Mouse (Mus musculus) lung, embryonic 15.5 days (tissue): ENCODE data around the gene Cfb. TPM values are rescaled to one million over a fixed set of nuclear protein-coding genes. Genes with fewer than 3 reads are reported as not detected.
"Not testable (repeated sequence)": the region's sequence is repeated elsewhere in the genome, so short reads cannot be mapped to it uniquely, and the experiment has no call there.

Experiments
- ATAC-seq: fragments of 200-750 bp; cut with Nextera tagmentation; 2 replicates; pipeline ENCODE4 v1.8.0; 2017; ENCODE audit warnings: moderate number of reproducible peaks, borderline replicate concordance; ENCODE audit not compliant: low FRiP score, low TSS enrichment; ENCODE audit errors: extremely low read depth
- H3K27ac ChIP-seq: fragments of 300-500 bp; sonication (generic); 2 replicates; pipeline ENCODE4 v1.5.1; 2015; ENCODE audit warnings: moderate library complexity, mild to moderate bottlenecking, inconsistent platforms
- H3K27me3 ChIP-seq: fragments of 300-500 bp; sonication (generic); 2 replicates; pipeline ENCODE4 v1.6.1; 2015; ENCODE audit warnings: inconsistent platforms
- H3K36me3 ChIP-seq: fragments of 300-500 bp; sonication (generic); 2 replicates; pipeline ENCODE4 v1.6.1; 2015; ENCODE audit warnings: inconsistent platforms
- H3K4me1 ChIP-seq: fragments of 300-500 bp; sonication (generic); 2 replicates; pipeline ENCODE4 v1.6.1; 2015; ENCODE audit warnings: inconsistent platforms
- H3K4me2 ChIP-seq: fragments of 300-500 bp; sonication (generic); 2 replicates; pipeline ENCODE4 v1.6.1; 2015; ENCODE audit warnings: inconsistent platforms, mild to moderate bottlenecking, moderate library complexity
- H3K4me3 ChIP-seq: fragments of 300-500 bp; sonication (generic); 2 replicates; pipeline ENCODE4 v1.5.1; 2015; ENCODE audit warnings: mild to moderate bottlenecking, inconsistent platforms
- H3K9ac ChIP-seq: fragments of 300-500 bp; sonication (generic); 2 replicates; pipeline ENCODE4 v1.6.1; 2015; ENCODE audit warnings: inconsistent platforms
- H3K9me3 ChIP-seq: fragments of 300-500 bp; sonication (generic); 2 replicates; pipeline ENCODE4 v1.6.1; 2016; ENCODE audit warnings: inconsistent platforms
- WGBS: fragments of 180-500 bp; shearing (Covaris S2); methylation state at CpG from one replicate; pipeline ENCODE4 v1.1.7; 2015; 5-methylcytosine and 5-hydroxymethylcytosine counted together
- microRNA-seq: library from miRNA; unstranded; fragments of <30 nt; microRNA quantifications from one replicate; pipeline ENCODE4, GENCODE M21; 2016
- polyA plus RNA-seq: library from polyadenylated mRNA; unstranded; fragments of >200 nt; fragmentation: Nextera tagmentation; extraction: Ambion mirVana; gene quantifications from 2 replicates; pipeline ENCODE4 v1.2.1, GENCODE M21; 2015

The Cfb gene
- polyA plus RNA-seq, 1 experiment from 2014 or later = 2.8 TPM

GRCm38 (mm10) chr17:34813747-34814146, 48.6 kb downstream of the Cfb start:
- ATAC-seq, H3K9me3 ChIP-seq, H3K27me3 ChIP-seq, H3K36me3 ChIP-seq, H3K27ac ChIP-seq, H3K4me2 ChIP-seq, H3K4me3 ChIP-seq, H3K4me1 ChIP-seq, H3K9ac ChIP-seq: not testable (repeated sequence)
- 53% methylated on average over 12 of the region's 12 CpGs for WGBS

- H3K27me3 ChIP-seq = no peaks in the 10 kb centered on the region
- WGBS = 65% methylated on average over 15 of the region's 15 CpGs
- no peak for ATAC-seq
These were observed 51.0 kb downstream of the Cfb start for GRCm38 (mm10) chr17:34811275-34811674.

GRCm38 (mm10) chr17:34810811-34811210, 51.5 kb downstream of the Cfb start:
- H3K36me3 ChIP-seq, H3K27me3 ChIP-seq, H3K4me1 ChIP-seq, H3K4me2 ChIP-seq, H3K9ac ChIP-seq, H3K9me3 ChIP-seq, H3K4me3 ChIP-seq, H3K27ac ChIP-seq, ATAC-seq: not testable (repeated sequence)
- WGBS = 77% methylated on average over 8 of the region's 8 CpGs

More at GRCm38 (mm10) chr17:34811275-34811674, 51.0 kb downstream of the Cfb start:
- Histone ChIP-seq H3K36me3 (no peaks in the 10 kb centered on the region), H3K4me2 (no peak overlapping the region), H3K27ac (no peak overlapping the region), H3K4me3 (no peak overlapping the region), H3K4me1 (no peaks in the 10 kb centered on the region), H3K9ac (no peak overlapping the region), H3K9me3 (no peaks in the 10 kb centered on the region)

GRCm38 (mm10) chr17:34810411-34810810, 51.9 kb downstream of the Cfb start:
- not testable (repeated sequence) for H3K27me3 ChIP-seq, H3K4me3 ChIP-seq, H3K4me1 ChIP-seq, H3K27ac ChIP-seq, H3K9ac ChIP-seq, H3K4me2 ChIP-seq, H3K36me3 ChIP-seq, ATAC-seq, H3K9me3 ChIP-seq
- 87% methylated on average over 5 of the region's 5 CpGs for whole genome bisulfite sequencing

GRCm38 (mm10) chr17:34808599-34809205, 53.6 kb downstream of the Cfb start:
- Histone ChIP-seq H3K9me3 (0 out of 2 replicates have a peak, but pooled peaks cover 5% of the 10 kb centered on the region), H3K27ac (no peak overlapping the region), H3K27me3 (no peaks in the 10 kb centered on the region), H3K9ac (no peak overlapping the region), H3K4me1 (no peaks in the 10 kb centered on the region), H3K36me3 (no peaks in the 10 kb centered on the region), H3K4me2 (no peak overlapping the region), H3K4me3 (no peak overlapping the region)
- no peak for ATAC-seq
- WGBS = 72% methylated on average over 6 of the region's 6 CpGs

- H3K36me3 ChIP-seq = no peaks in the 10 kb centered on the region
- no peaks in the 10 kb centered on the region for H3K4me1 ChIP-seq
- ATAC-seq = no peak
- no peak overlapping the region for H3K9ac ChIP-seq
- H3K27me3 ChIP-seq = no peaks in the 10 kb centered on the region
- no peak overlapping the region for H3K4me2 ChIP-seq
- 53% methylated on average over 3 of the region's 3 CpGs for WGBS
- no peak overlapping the region for H3K27ac ChIP-seq
- H3K9me3 ChIP-seq = 0 out of 2 replicates have a peak, but pooled peaks cover 5% of the 10 kb centered on the region
- H3K4me3 ChIP-seq = no peak overlapping the region
These were observed 55.1 kb downstream of the Cfb start for GRCm38 (mm10) chr17:34807176-34807575.

Small RNA genes lying within 50 kb of the gene (microRNA-seq; reads per million reads assigned to microRNA genes)
- gene Mir6970 = not detected
- 0.93 reads per million for gene Mir6971
- not detected for gene Mir6972

Other genes with a start within 250 kb of the Cfb start
- 2.2 and 2.8 TPM in 2 replicates for gene Egfl8, start 246.5 kb downstream of the Cfb start, polyA plus RNA-seq
- gene Ppt2, start 234.0 kb downstream of the Cfb start, polyA plus RNA-seq = 21.0 and 22.4 TPM in 2 replicates
- gene Prrt1, start 233.0 kb downstream of the Cfb start, polyA plus RNA-seq = 0.16 and 0.46 TPM in 2 replicates
- gene Fkbpl, start 217.8 kb downstream of the Cfb start, polyA plus RNA-seq = 12.9 and 14.0 TPM in 2 replicates
- 84.6 and 85.8 TPM in 2 replicates for gene Atf6b, start 215.4 kb downstream of the Cfb start, polyA plus RNA-seq
- 0.59 and 0.77 TPM in 2 replicates for gene Tnxb, start 192.0 kb downstream of the Cfb start, polyA plus RNA-seq
- 0.11 and 0.42 TPM in 2 replicates for gene C4b, start 118.6 kb downstream of the Cfb start, polyA plus RNA-seq
- gene Cyp21a1, start 58.0 kb downstream of the Cfb start, polyA plus RNA-seq = not detected in 2 replicates
- gene Stk19, start 25.6 kb downstream of the Cfb start, polyA plus RNA-seq = 32.7 and 33.7 TPM in 2 replicates
- gene Dxo, start 25.5 kb downstream of the Cfb start, polyA plus RNA-seq = 63.0 and 63.3 TPM in 2 replicates
- 50.8 and 54.0 TPM in 2 replicates for gene Skiv2l, start 12.3 kb downstream of the Cfb start, polyA plus RNA-seq
- 92.6 and 95.7 TPM in 2 replicates for gene Nelfe, start 12.1 kb downstream of the Cfb start, polyA plus RNA-seq
- 2.6 and 2.7 TPM in 2 replicates for gene Zbtb12, start 17.0 kb upstream of the Cfb start, polyA plus RNA-seq
- not detected in 2 replicates for gene Gm20547, start 19.5 kb upstream of the Cfb start, polyA plus RNA-seq
- gene C2, start 35.7 kb upstream of the Cfb start, polyA plus RNA-seq = 2.6 and 2.9 TPM in 2 replicates
- gene Ehmt2, start 36.0 kb upstream of the Cfb start, polyA plus RNA-seq = 64.9 and 69.9 TPM in 2 replicates
- 0.94 and 1.5 TPM in 2 replicates for gene Slc44a4, start 51.9 kb upstream of the Cfb start, polyA plus RNA-seq
- 17.3 and 17.9 TPM in 2 replicates for gene Neu1, start 68.7 kb upstream of the Cfb start, polyA plus RNA-seq
- gene Hspa1b, start 96.7 kb upstream of the Cfb start, polyA plus RNA-seq = 0.15 and 0.26 TPM in 2 replicates
- gene Gm20481, start 107.4 kb upstream of the Cfb start, polyA plus RNA-seq = not detected in 2 replicates
- 3.4 and 3.8 TPM in 2 replicates for gene Hspa1a, start 109.6 kb upstream of the Cfb start, polyA plus RNA-seq
- gene Hspa1l, start 110.2 kb upstream of the Cfb start, polyA plus RNA-seq = 0.45 and 0.79 TPM in 2 replicates
- 210 and 216 TPM in 2 replicates for gene Lsm2, start 119.3 kb upstream of the Cfb start, polyA plus RNA-seq
- 128 and 129 TPM in 2 replicates for gene Vars, start 138.5 kb upstream of the Cfb start, polyA plus RNA-seq
- 0.14 and 0.25 TPM in 2 replicates for gene Vwa7, start 154.1 kb upstream of the Cfb start, polyA plus RNA-seq
- gene Sapcd1, start 165.5 kb upstream of the Cfb start, polyA plus RNA-seq = 7.2 and 7.7 TPM in 2 replicates
- gene Msh5, start 184.2 kb upstream of the Cfb start, polyA plus RNA-seq = 4.4 TPM in 2 replicates
- 283 and 300 TPM in 2 replicates for gene Clic1, start 187.4 kb upstream of the Cfb start, polyA plus RNA-seq
- 330 and 333 TPM in 2 replicates for gene Ddah2, start 196.5 kb upstream of the Cfb start, polyA plus RNA-seq
- 0.36 and 0.39 TPM in 2 replicates for gene Ly6g6c, start 202.9 kb upstream of the Cfb start, polyA plus RNA-seq
- 0.67 and 0.93 TPM in 2 replicates for gene Mpig6b, start 203.7 kb upstream of the Cfb start, polyA plus RNA-seq
- gene Ly6g6e, start 214.4 kb upstream of the Cfb start, polyA plus RNA-seq = 0.96 and 1.2 TPM in 2 replicates
- gene Ly6g6d, start 215.5 kb upstream of the Cfb start, polyA plus RNA-seq = 5.2 and 6.7 TPM in 2 replicates
- 0.23 and 0.51 TPM in 2 replicates for gene Ly6g6f, start 223.1 kb upstream of the Cfb start, polyA plus RNA-seq
- 94.8 and 95.6 TPM in 2 replicates for gene Abhd16a, start 226.7 kb upstream of the Cfb start, polyA plus RNA-seq
- gene Ly6g5c, start 245.8 kb upstream of the Cfb start, polyA plus RNA-seq = not detected in 2 replicates